Mouse (Mus musculus) myocyte (in vitro differentiated cells): ENCODE results near the gene Klhl40. TPM values are rescaled to one million over a fixed set of nuclear protein-coding genes. Genes with fewer than 3 reads are reported as not detected.

Experiments used
- H3K27me3 ChIP-seq: one replicate; pipeline ENCODE4 v1.6.1; 2011; ENCODE audit not compliant: control insufficient read depth, insufficient read depth, insufficient read length
- H3K36me3 ChIP-seq: one replicate; pipeline ENCODE4 v1.6.1; 2011; ENCODE audit not compliant: control insufficient read depth, insufficient read depth
- H3K4me2 ChIP-seq: one replicate; pipeline ENCODE4 v1.6.1; 2011; ENCODE audit warnings: low read depth, control low read depth
- H3K4me3 ChIP-seq: one replicate; pipeline ENCODE4 v1.5.1; 2011; ENCODE audit warnings: mild to moderate bottlenecking, control low read depth, moderate library complexity
- H3K79me2 ChIP-seq: one replicate; pipeline ENCODE4 v1.6.1; 2011; ENCODE audit not compliant: control insufficient read depth, insufficient read depth
- H3ac ChIP-seq: one replicate; pipeline ENCODE4 v1.6.1; 2011; ENCODE audit not compliant: control insufficient read depth, insufficient read length
- CEBPB ChIP-seq: IDR thresholded peaks from 2 replicates; pipeline ENCODE4 v1.6.1; 2011; ENCODE audit warnings: mild to moderate bottlenecking, moderate library complexity; ENCODE audit not compliant: poor library complexity, insufficient read depth, severe bottlenecking
- E2F4 ChIP-seq: IDR thresholded peaks from one replicate; pipeline ENCODE4 v1.6.1; 2011; ENCODE audit warnings: mild to moderate bottlenecking, control low read depth, moderate library complexity; ENCODE audit not compliant: insufficient read depth
- MAX ChIP-seq: IDR thresholded peaks from one replicate; pipeline ENCODE4 v1.6.1; 2011; ENCODE audit warnings: low read depth, mild to moderate bottlenecking, control low read depth
- MYOD1 ChIP-seq, 3 experiments: IDR thresholded peaks; one replicate each; pipeline ENCODE4 v1.6.1; 2011; ENCODE audit warnings: control low read depth in 2 of 3, low read depth in 2 of 3, mild to moderate bottlenecking in 2 of 3, moderate library complexity in 1 of 3; ENCODE audit not compliant: insufficient read length in 2 of 3, control insufficient read depth in 1 of 3
- MYOG ChIP-seq, 3 experiments: IDR thresholded peaks; one replicate each; pipeline ENCODE4 v1.6.1; 2011; ENCODE audit warnings: control low read depth in 2 of 3, low read depth in 2 of 3, mild to moderate bottlenecking in 2 of 3; ENCODE audit not compliant: insufficient read length in 2 of 3, control insufficient read depth in 1 of 3, insufficient read depth in 1 of 3
- POLR2A ChIP-seq: IDR thresholded peaks from one replicate; pipeline ENCODE4 v1.6.1; 2011; ENCODE audit warnings: low read depth, mild to moderate bottlenecking, control low read depth, moderate library complexity; ENCODE audit not compliant: insufficient read length
- POLR2AphosphoS2 ChIP-seq: IDR thresholded peaks from one replicate; pipeline ENCODE4 v1.6.1; 2011; ENCODE audit warnings: low read depth, control low read depth; ENCODE audit not compliant: insufficient read length
- REST ChIP-seq: IDR thresholded peaks from one replicate; pipeline ENCODE4 v1.6.1; 2011; ENCODE audit warnings: mild to moderate bottlenecking, control low read depth, moderate library complexity; ENCODE audit not compliant: insufficient read depth, insufficient read length
- SRF ChIP-seq: IDR thresholded peaks from one replicate; pipeline ENCODE4 v1.6.1; 2011; ENCODE audit warnings: low read depth; ENCODE audit not compliant: control insufficient read depth, insufficient read length
- TCF12 ChIP-seq: IDR thresholded peaks from one replicate; pipeline ENCODE4 v1.6.1; 2011; ENCODE audit warnings: mild to moderate bottlenecking, control low read depth; ENCODE audit not compliant: poor library complexity, insufficient read depth, severe bottlenecking
- TCF3 ChIP-seq: IDR thresholded peaks from one replicate; pipeline ENCODE4 v1.6.1; 2011; ENCODE audit warnings: low read depth, control low read depth; ENCODE audit not compliant: insufficient read length
- USF1 ChIP-seq: IDR thresholded peaks from one replicate; pipeline ENCODE4 v1.6.1; 2011; ENCODE audit warnings: low read depth, mild to moderate bottlenecking, control low read depth, moderate library complexity
- polyA plus RNA-seq: library from polyadenylated mRNA; unstranded; fragments of >200 nt; fragmentation: generic; extraction: Trizol; gene quantifications from one replicate; pipeline ENCODE4 v1.2.1, GENCODE M21; 2012; ENCODE audit warnings: missing spikeins

The Klhl40 gene
- polyA plus RNA-seq, result 70.4 TPM

DNA sequence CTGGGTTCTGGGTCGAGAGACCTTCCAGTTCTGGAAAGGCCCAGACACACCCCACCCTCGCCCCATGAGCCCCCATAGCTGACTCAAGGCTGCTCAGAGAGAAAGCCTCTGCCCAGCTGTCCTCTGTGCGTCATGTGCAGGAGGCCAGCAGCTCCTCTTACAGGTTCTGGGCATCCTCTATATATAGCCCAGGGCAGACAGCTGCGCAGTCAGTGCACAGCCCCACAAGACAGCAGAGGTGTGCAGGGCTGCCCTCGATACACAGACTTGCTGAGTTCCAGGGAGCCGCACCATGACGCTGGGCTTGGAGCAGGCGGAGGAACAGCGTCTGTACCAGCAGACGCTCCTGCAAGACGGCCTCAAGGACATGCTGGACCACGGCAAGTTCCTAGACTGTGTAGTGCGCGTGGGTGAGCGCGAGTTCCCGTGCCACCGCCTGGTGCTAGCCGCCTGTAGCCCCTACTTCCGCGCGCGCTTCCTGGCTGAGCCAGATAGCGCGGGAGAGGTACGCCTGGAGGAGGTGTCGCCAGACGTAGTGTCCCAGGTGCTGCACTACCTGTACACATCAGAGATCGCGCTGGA lies at the start of gene Klhl40:
Gene Klhl40, plus strand, starts transcription at position 124 of the 582 bp plus-strand sequence.
- peak within 1 kb of the TSS; percentile 76 for H3K4me2 ChIP-seq
- TF ChIP-seq TCF12 (peak; percentile 89), POLR2AphosphoS2 (peak; percentile 84), MYOG (IDR thresholded peaks at IDR 0.05; ENCODE audit: control insufficient read depth in 1 of 3, insufficient read depth in 1 of 3, insufficient read length in 2 of 3, low read depth in 2 of 3) (peak; percentile 97 to 98 (median 97)), USF1 (peak; percentile 35), TCF3 (no peak), MAX (no peak), MYOD1 (IDR thresholded peaks at IDR 0.05; ENCODE audit: control insufficient read depth in 1 of 3, insufficient read length in 2 of 3, low read depth in 2 of 3) (peak; percentile 87 to 95 (median 94)), SRF (no peak), E2F4 (no peak), REST (no peak), POLR2A (peak; percentile 88), CEBPB (no peak)

DNA sequence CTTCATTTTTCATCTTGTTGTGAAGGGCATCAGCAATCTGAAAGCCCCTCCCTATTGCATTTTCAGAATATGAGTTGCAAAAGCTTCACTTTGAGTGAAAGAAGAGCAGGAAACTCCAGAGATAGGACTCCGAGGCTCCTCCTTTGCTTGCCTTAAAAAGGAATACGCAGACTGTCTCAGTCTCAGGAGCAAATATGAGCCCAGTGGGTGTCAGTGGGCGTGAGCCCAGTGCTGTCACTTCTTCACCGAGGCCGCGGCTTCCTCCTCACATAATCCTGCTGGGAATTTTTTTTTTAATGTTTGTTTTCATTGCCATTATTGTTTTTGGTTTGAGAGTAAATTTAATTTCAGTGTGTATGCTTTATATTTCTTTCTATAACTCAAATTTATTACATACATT lies 36.9 kb upstream of the Klhl40 start:
- H3ac ChIP-seq, result no peak overlapping the region
- no peaks in the 10 kb centered on the region for H3K27me3 ChIP-seq
- peaks cover 78% of the 10 kb centered on the region for H3K36me3 ChIP-seq
- H3K4me2 ChIP-seq, result no peak overlapping the region
- TF ChIP-seq E2F4, result no peak
- no peak for TF ChIP-seq TCF12
- no peak for TF ChIP-seq POLR2A
- no peak for TF ChIP-seq TCF3
- TF ChIP-seq SRF, result no peak
- TF ChIP-seq CEBPB, result no peak
- TF ChIP-seq POLR2AphosphoS2, result no peak
- TF ChIP-seq MYOG (IDR thresholded peaks at IDR 0.05; ENCODE audit: control insufficient read depth in 1 of 3, insufficient read depth in 1 of 3, insufficient read length in 2 of 3, low read depth in 2 of 3), result no peak
- no peak for TF ChIP-seq MAX
- TF ChIP-seq MYOD1 (IDR thresholded peaks at IDR 0.05; ENCODE audit: control insufficient read depth in 1 of 3, insufficient read length in 2 of 3, low read depth in 2 of 3), result no peak
- TF ChIP-seq REST, result no peak
- no peak for TF ChIP-seq USF1
- no peak overlapping the region for H3K4me3 ChIP-seq
- peaks cover 15% of the 10 kb centered on the region for H3K79me2 ChIP-seq

More for the DNA sequence above, at the start of gene Klhl40:
- H3K4me3 ChIP-seq, result peak within 1 kb of the TSS; percentile 24
- peak within 1 kb of the TSS; percentile 16 for H3ac ChIP-seq
- H3K36me3 ChIP-seq, result no peaks in the 10 kb centered on the region
- H3K27me3 ChIP-seq, result no peaks in the 10 kb centered on the region
- H3K79me2 ChIP-seq, result peaks cover 9% of the 10 kb centered on the region

DNA sequence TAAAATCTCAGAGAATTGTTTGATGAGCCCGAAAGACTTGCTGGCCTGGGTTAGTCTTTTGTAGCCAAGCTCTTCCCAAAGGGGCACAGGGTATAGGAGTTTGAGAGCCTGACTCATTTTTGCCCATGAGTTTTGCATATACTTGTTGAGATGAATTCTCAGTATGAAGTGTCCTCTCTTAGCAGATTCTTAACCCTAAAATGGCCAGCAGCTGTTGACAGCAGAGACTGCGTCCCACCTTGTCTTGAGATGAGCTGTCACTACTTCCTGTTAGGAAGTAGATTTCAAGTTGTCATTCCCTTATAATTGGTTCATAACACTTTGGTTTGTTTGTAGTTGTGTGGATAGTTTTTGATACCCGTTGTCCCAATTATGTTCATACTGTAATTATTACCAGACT lies 36.2 kb upstream of the Klhl40 start:
- H3K4me3 ChIP-seq, result no peak overlapping the region
- H3ac ChIP-seq, result no peak overlapping the region
- no peak for TF ChIP-seq TCF12
- TF ChIP-seq POLR2AphosphoS2, result no peak
- no peak for TF ChIP-seq E2F4
- no peak for TF ChIP-seq SRF
- no peak for TF ChIP-seq MYOG (IDR thresholded peaks at IDR 0.05; ENCODE audit: control insufficient read depth in 1 of 3, insufficient read depth in 1 of 3, insufficient read length in 2 of 3, low read depth in 2 of 3)
- TF ChIP-seq USF1, result no peak
- no peak for TF ChIP-seq MYOD1 (IDR thresholded peaks at IDR 0.05; ENCODE audit: control insufficient read depth in 1 of 3, insufficient read length in 2 of 3, low read depth in 2 of 3)
- TF ChIP-seq REST, result no peak
- no peak for TF ChIP-seq CEBPB
- TF ChIP-seq MAX, result no peak
- TF ChIP-seq TCF3, result no peak
- TF ChIP-seq POLR2A, result no peak
- H3K79me2 ChIP-seq, result peaks cover 15% of the 10 kb centered on the region
- H3K36me3 ChIP-seq, result peaks cover 79% of the 10 kb centered on the region
- no peaks in the 10 kb centered on the region for H3K27me3 ChIP-seq
- H3K4me2 ChIP-seq, result no peak overlapping the region

DNA sequence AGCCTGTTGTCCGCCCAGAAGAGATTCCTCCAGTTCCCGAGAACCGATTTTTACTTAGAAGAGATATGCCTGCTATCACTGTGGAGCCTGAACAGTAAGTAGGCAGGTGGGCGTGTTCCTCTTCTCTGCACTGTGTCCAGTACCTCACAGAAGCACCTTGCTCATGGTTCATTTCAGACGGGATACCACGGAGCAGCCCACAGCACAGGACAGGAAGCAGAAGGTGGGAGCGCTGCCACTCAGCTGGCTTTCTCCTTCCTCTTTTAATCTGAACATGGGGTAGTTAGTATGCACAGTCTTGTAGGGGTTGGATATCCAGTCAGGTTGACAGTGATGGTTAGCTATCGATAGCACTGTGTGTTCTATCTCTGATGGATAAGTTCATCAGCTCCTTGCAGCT lies 33.4 kb upstream of the Klhl40 start:
- H3K36me3 ChIP-seq, result peaks cover 91% of the 10 kb centered on the region
- H3K4me2 ChIP-seq, result no peak overlapping the region
- H3K4me3 ChIP-seq, result no peak overlapping the region
- H3K27me3 ChIP-seq, result no peaks in the 10 kb centered on the region
- TF ChIP-seq TCF3 (no peak), POLR2A (no peak), TCF12 (no peak), E2F4 (no peak), POLR2AphosphoS2 (no peak)
- H3K79me2 ChIP-seq, result no peaks in the 10 kb centered on the region
- H3ac ChIP-seq, result no peak overlapping the region

DNA sequence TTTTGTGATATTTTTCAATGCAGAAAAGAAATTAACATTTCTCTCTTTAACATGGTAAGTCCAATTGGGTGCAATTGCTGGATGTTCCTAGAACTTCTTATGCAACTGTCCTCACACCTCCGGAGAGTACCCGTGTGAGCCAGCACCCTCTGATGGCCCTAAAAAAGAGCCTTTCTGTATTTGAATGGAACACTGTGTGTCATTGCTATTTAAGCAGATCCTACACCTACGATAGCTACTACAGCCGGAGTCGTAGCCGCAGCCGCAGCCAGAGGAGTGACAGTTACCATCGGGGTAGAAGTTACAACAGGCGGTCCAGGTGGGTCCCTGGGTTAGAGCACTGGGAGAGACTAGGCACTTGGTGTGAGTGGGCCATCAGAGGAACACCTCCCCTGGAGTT lies 24.6 kb upstream of the Klhl40 start:
- Histone ChIP-seq H3K4me3 (no peak overlapping the region), H3K79me2 (no peaks in the 10 kb centered on the region), H3K4me2 (no peak overlapping the region), H3K27me3 (no peaks in the 10 kb centered on the region), H3K36me3 (peaks cover 70% of the 10 kb centered on the region), H3ac (no peak overlapping the region)
- TF ChIP-seq POLR2AphosphoS2 (no peak), MYOG (IDR thresholded peaks at IDR 0.05; ENCODE audit: control insufficient read depth in 1 of 3, insufficient read depth in 1 of 3, insufficient read length in 2 of 3, low read depth in 2 of 3) (no peak), MYOD1 (IDR thresholded peaks at IDR 0.05; ENCODE audit: control insufficient read depth in 1 of 3, insufficient read length in 2 of 3, low read depth in 2 of 3) (no peak), SRF (no peak), TCF12 (no peak), TCF3 (no peak), MAX (no peak), REST (no peak), POLR2A (no peak), E2F4 (no peak), CEBPB (no peak)
